Mouse (Mus musculus): Measurements from ENCODE around the gene Apobec4. TPM values are rescaled to one million over a fixed set of nuclear protein-coding genes. Genes with fewer than 3 reads are reported as not detected.

Gene Apobec4
- polyA plus RNA-seq (2015; fragmentation: Illumina TruSeq; extraction: RNeasy Lipid Tissue Mini Kit (QIAGEN cat#74804); ENCODE audit: insufficient read depth, low read depth, low replicate concordance): not detected

GRCm38 (mm10) chr1:152750312-152750965 is at the start of gene Apobec4:
Apobec4 (plus strand) TSS chr1:152750551.

GRCm38 (mm10) chr1:152766032-152766772 is 15.9 kb downstream of the Apobec4 start, which contains the start of the genes Rgl1 and Arpc5:
Rgl1 (minus strand) TSS chr1:152766351.
Arpc5 (plus strand) TSS chr1:152766542.

GRCm38 (mm10) chr1:152799897-152800296 is 49.5 kb downstream of the Apobec4 start, which contains the start of gene Ncf2:
Ncf2 (plus strand) TSS chr1:152800194.

Other genes starting within 250 kb of the Apobec4 start
- gene Rgl1, start 15.8 kb downstream of the Apobec4 start, polyA plus RNA-seq (2015; fragmentation: Illumina TruSeq; extraction: RNeasy Lipid Tissue Mini Kit (QIAGEN cat#74804); ENCODE audit: insufficient read depth, low read depth, low replicate concordance): 9.5 TPM
- gene Arpc5, start 16.0 kb downstream of the Apobec4 start, polyA plus RNA-seq (2015; fragmentation: Illumina TruSeq; extraction: RNeasy Lipid Tissue Mini Kit (QIAGEN cat#74804); ENCODE audit: insufficient read depth, low read depth, low replicate concordance): 34.9 TPM
- gene Ncf2, start 49.6 kb downstream of the Apobec4 start, polyA plus RNA-seq (2015; fragmentation: Illumina TruSeq; extraction: RNeasy Lipid Tissue Mini Kit (QIAGEN cat#74804); ENCODE audit: insufficient read depth, low read depth, low replicate concordance): 1.3 TPM
- gene Smg7, start 152.1 kb downstream of the Apobec4 start, polyA plus RNA-seq (2015; fragmentation: Illumina TruSeq; extraction: RNeasy Lipid Tissue Mini Kit (QIAGEN cat#74804); ENCODE audit: insufficient read depth, low read depth, low replicate concordance): 11.8 TPM
- 0.98 TPM for gene Nmnat2, start 204.4 kb downstream of the Apobec4 start, polyA plus RNA-seq (2015; fragmentation: Illumina TruSeq; extraction: RNeasy Lipid Tissue Mini Kit (QIAGEN cat#74804); ENCODE audit: insufficient read depth, low read depth, low replicate concordance)